Mouse (Mus musculus): ENCODE measurements around the gene Cs. TPM values are rescaled to one million over a fixed set of nuclear protein-coding genes. Genes with fewer than 3 reads are reported as not detected.

Gene Cs
- total and polyA plus RNA-seq, 2 experiments from 2014 or later = 285 to 311 TPM

DNA sequence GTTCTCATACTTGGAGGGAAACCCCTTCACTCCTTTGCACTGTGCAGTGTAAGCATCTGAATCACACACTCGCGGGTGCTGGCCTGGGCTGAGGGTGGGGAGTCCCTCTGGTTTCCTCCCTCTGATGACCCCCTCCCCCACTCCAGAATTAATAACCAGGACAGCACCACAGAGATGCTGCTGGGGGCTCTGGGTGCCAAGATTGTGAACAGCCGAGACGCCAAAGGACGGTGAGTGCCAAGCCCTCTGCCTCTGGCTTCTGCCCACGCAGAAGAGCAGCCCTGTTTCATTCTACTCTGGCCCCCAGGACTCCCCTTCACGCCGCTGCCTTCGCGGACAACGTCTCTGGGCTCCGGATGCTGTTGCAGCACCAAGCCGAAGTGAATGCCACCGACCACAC is 51.4 kb downstream of the Cs start:
- H3K27ac ChIP-seq = no peak overlapping the region
- no peaks in the 10 kb centered on the region for H3K4me1 ChIP-seq (ENCODE audit: insufficient read depth, low read length)
- no peak overlapping the region for H3K4me2 ChIP-seq (ENCODE audit: low read depth, low read length)
- no peak for TF ChIP-seq CTCF (IDR thresholded peaks at IDR 0.05; ENCODE audit: low read depth)
- peaks cover 87% of the 10 kb centered on the region for H3K36me3 ChIP-seq (ENCODE audit: insufficient read depth, low read length)
- H3K27me3 ChIP-seq (ENCODE audit: insufficient read depth, low read length) = no peaks in the 10 kb centered on the region
- H3K4me3 ChIP-seq (ENCODE audit: low read length) = no peak overlapping the region
- ATAC-seq (no peak), DNase-seq (ENCODE audit: low spot score) (no peak)
- H3K9ac ChIP-seq (replicated peaks; ENCODE audit: low read length) = no peak overlapping the region
- 68% methylated on average over 14 of the region's 14 CpGs for WGBS
- H3K9me3 ChIP-seq (ENCODE audit: low read length) = no peaks in the 10 kb centered on the region

DNA sequence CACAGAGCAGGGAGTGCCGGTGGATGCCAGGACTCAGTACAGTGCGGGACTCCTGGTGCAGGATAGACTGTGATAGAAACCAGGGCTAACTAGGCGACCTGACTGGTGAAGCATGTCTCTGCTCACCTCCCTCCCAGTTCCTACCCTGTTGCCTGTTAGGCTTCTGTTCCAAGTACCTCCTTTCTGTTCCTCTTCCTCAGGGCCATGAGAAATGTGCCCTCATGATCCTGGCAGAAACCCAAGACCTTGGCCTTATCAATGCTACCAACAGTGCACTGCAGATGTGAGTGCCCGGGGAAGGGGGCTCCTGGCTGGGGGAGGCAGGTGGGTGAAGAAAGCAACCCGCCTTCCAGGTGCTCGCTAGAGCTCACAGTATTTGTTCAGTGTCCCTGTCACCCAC is 52.0 kb downstream of the Cs start:
- Histone ChIP-seq H3K27me3 (ENCODE audit: insufficient read depth, low read length) (no peaks in the 10 kb centered on the region), H3K9ac (replicated peaks; ENCODE audit: low read length) (no peak overlapping the region), H3K4me1 (ENCODE audit: insufficient read depth, low read length) (no peaks in the 10 kb centered on the region), H3K4me3 (ENCODE audit: low read length) (no peak overlapping the region), H3K36me3 (ENCODE audit: insufficient read depth, low read length) (peaks cover 84% of the 10 kb centered on the region), H3K4me2 (ENCODE audit: low read depth, low read length) (no peak overlapping the region), H3K9me3 (ENCODE audit: low read length) (no peaks in the 10 kb centered on the region), H3K27ac (no peak overlapping the region)
- TF ChIP-seq CTCF (IDR thresholded peaks at IDR 0.05; ENCODE audit: low read depth) = no peak
- DNase-seq (ENCODE audit: low spot score) = no peak
- WGBS = 83% methylated on average over 6 of the region's 6 CpGs
- no peak for ATAC-seq

GRCm38 (mm10) chr10:128390366-128390765 is 52.8 kb downstream of the Cs start:
- no peak for DNase-seq (ENCODE audit: low spot score)
- no peaks in the 10 kb centered on the region for H3K27me3 ChIP-seq (ENCODE audit: insufficient read depth, low read length)
- no peak overlapping the region for H3K27ac ChIP-seq
- H3K9ac ChIP-seq (replicated peaks; ENCODE audit: low read length) = no peak overlapping the region
- H3K4me2 ChIP-seq (ENCODE audit: low read depth, low read length) = no peak overlapping the region
- ATAC-seq = no peak
- H3K36me3 ChIP-seq (ENCODE audit: insufficient read depth, low read length) = peaks cover 78% of the 10 kb centered on the region
- H3K9me3 ChIP-seq (ENCODE audit: low read length) = no peaks in the 10 kb centered on the region
- no peaks in the 10 kb centered on the region for H3K4me1 ChIP-seq (ENCODE audit: insufficient read depth, low read length)
- no peak overlapping the region for H3K4me3 ChIP-seq (ENCODE audit: low read length)
- 83% methylated on average over 12 of the region's 12 CpGs for WGBS
- no peak for TF ChIP-seq CTCF (IDR thresholded peaks at IDR 0.05; ENCODE audit: low read depth)

DNA sequence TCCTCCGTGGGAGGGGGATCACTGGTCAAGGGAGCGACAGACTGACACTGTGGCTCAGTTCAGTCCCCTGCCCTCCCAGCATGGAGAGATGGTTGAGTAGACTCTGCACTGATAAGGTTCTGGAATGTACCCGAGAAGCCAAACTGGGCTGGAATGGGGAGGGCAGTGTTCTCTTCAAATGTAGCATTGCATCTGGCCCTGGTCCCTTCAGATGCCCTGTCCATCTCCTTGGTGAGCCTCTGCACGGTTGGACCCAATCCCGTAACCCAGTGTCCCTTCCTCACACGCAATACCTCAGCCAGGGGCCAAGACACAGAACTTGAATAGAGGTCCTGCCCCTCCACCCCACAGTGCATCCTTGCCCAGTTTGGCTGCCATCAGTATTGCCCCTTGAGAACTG is 54.3 kb downstream of the Cs start:
- H3K4me3 ChIP-seq (ENCODE audit: low read length) = no peak overlapping the region
- H3K4me1 ChIP-seq (ENCODE audit: insufficient read depth, low read length) = no peaks in the 10 kb centered on the region
- WGBS = 74% methylated on average over 6 of the region's 6 CpGs
- peaks cover 67% of the 10 kb centered on the region for H3K36me3 ChIP-seq (ENCODE audit: insufficient read depth, low read length)
- ATAC-seq (no peak), DNase-seq (ENCODE audit: low spot score) (no peak)
- no peaks in the 10 kb centered on the region for H3K27me3 ChIP-seq (ENCODE audit: insufficient read depth, low read length)
- no peak overlapping the region for H3K27ac ChIP-seq
- H3K4me2 ChIP-seq (ENCODE audit: low read depth, low read length) = no peak overlapping the region
- no peak overlapping the region for H3K9ac ChIP-seq (replicated peaks; ENCODE audit: low read length)
- H3K9me3 ChIP-seq (ENCODE audit: low read length) = no peaks in the 10 kb centered on the region
- no peak for TF ChIP-seq CTCF (IDR thresholded peaks at IDR 0.05; ENCODE audit: low read depth)

DNA sequence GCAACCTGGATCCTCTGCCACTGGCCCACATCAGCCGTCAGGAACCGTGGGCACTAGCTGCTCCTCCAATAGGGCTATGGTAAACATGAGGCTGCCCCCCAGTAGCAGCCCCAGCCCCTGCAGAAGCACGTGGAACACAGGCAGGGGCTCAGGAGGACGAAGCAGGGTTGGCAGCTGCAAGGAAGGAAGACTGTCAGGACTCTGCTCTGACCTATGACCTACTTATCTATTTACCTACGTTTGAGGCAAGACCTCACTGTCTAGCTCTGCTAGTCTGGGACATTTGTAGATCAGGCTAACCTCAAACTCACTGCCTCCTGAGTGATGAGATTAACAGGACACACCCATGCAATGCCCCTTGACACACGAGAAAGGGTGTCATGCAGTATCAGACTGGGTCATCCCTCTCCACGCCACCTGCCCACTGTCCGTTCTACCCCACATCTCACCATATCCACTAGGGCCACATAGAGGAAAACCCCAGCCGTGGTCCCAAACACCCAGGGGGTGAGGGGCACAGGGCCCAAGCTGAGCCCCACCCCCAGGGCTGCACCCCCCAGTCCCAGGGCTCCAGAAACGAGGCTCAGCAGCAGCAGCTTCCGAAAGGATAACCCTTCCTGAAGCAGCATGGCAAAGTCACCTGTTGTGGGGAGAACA is 58.6 kb downstream of the Cs start:
- ATAC-seq (no peak), DNase-seq (ENCODE audit: low spot score) (no peak)
- H3K4me3 ChIP-seq (ENCODE audit: low read length) = no peak overlapping the region
- no peak overlapping the region for H3K9ac ChIP-seq (replicated peaks; ENCODE audit: low read length)
- no peak overlapping the region for H3K27ac ChIP-seq
- no peak overlapping the region for H3K4me2 ChIP-seq (ENCODE audit: low read depth, low read length)
- no peak for TF ChIP-seq CTCF (IDR thresholded peaks at IDR 0.05; ENCODE audit: low read depth)
- WGBS = 66% methylated on average over 11 of the region's 11 CpGs
- H3K4me1 ChIP-seq (ENCODE audit: insufficient read depth, low read length) = no peaks in the 10 kb centered on the region
- no peaks in the 10 kb centered on the region for H3K9me3 ChIP-seq (ENCODE audit: low read length)
- peaks cover 26% of the 10 kb centered on the region for H3K36me3 ChIP-seq (ENCODE audit: insufficient read depth, low read length)
- H3K27me3 ChIP-seq (ENCODE audit: insufficient read depth, low read length) = no peaks in the 10 kb centered on the region

DNA sequence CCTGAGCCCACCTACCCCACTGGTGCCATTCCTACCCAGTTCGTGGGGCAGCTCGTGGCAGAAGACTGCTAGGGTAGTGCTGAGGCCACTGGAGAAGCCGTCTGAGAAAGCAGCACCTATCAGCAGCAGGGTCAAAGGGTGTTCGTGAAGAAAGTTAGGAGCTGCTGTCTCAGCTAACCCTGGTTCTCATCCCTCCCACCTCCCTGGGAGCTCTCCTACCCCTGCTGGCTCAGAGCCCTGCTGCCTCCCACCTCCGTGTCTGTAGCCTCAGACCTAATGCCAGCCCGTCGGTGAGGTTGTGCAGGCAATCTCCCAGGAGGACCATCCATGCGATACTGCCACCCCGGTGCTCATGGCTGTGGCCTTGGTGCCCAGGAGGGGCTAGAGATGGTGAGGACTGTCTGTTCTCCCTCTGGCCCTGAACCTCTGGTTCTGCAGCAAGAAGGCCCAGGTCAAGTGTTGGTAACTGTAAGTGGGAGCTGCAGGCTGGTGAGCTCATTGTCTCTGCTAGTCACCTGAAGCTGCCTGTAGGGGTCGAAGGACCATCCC is 59.3 kb downstream of the Cs start:
- Histone ChIP-seq H3K4me1 (ENCODE audit: insufficient read depth, low read length) (no peaks in the 10 kb centered on the region), H3K27me3 (ENCODE audit: insufficient read depth, low read length) (no peaks in the 10 kb centered on the region), H3K9me3 (ENCODE audit: low read length) (no peaks in the 10 kb centered on the region), H3K4me3 (ENCODE audit: low read length) (no peak overlapping the region), H3K9ac (replicated peaks; ENCODE audit: low read length) (no peak overlapping the region), H3K27ac (no peak overlapping the region), H3K4me2 (ENCODE audit: low read depth, low read length) (no peak overlapping the region), H3K36me3 (ENCODE audit: insufficient read depth, low read length) (peaks cover 20% of the 10 kb centered on the region)
- ATAC-seq = no peak
- no peak for DNase-seq (ENCODE audit: low spot score)
- WGBS = 63% methylated on average over 10 of the region's 10 CpGs
- TF ChIP-seq CTCF (IDR thresholded peaks at IDR 0.05; ENCODE audit: low read depth) = no peak

DNA sequence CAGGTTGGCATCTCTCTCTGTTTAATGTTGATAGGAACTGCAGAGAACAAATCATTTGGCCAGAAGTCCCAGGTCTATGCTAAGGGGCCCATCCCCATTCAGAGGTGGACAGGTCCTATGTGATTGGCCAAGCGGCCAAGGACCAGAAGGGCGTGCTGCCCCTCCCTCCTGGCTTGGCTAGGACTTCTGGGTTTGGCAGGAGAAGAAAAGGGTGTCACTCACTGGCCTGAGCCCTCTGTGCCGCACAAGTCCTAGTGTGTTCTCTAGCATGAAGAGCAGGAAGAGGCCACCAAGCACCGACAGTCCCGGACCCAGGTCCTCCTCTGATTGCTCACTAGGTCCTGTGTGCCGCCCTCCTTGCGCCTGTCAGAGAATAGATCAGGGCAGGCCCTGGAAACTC is 59.9 kb downstream of the Cs start:
- H3K27ac ChIP-seq = no peak overlapping the region
- H3K4me2 ChIP-seq (ENCODE audit: low read depth, low read length) = no peak overlapping the region
- TF ChIP-seq CTCF (IDR thresholded peaks at IDR 0.05; ENCODE audit: low read depth) = no peak
- peak; percentile 47 for DNase-seq (ENCODE audit: low spot score)
- no peak overlapping the region for H3K9ac ChIP-seq (replicated peaks; ENCODE audit: low read length)
- peaks cover 16% of the 10 kb centered on the region for H3K36me3 ChIP-seq (ENCODE audit: insufficient read depth, low read length)
- peak; percentile 57 for ATAC-seq
- H3K4me1 ChIP-seq (ENCODE audit: insufficient read depth, low read length) = no peaks in the 10 kb centered on the region
- H3K4me3 ChIP-seq (ENCODE audit: low read length) = no peak overlapping the region
- no peaks in the 10 kb centered on the region for H3K27me3 ChIP-seq (ENCODE audit: insufficient read depth, low read length)
- no peaks in the 10 kb centered on the region for H3K9me3 ChIP-seq (ENCODE audit: low read length)
- 49% methylated on average over 7 of the region's 7 CpGs for WGBS
